Mouse (Mus musculus) heart, postnatal 25 days (tissue): ENCODE data around the gene Fam166a. TPM values are rescaled to one million over a fixed set of nuclear protein-coding genes. Genes with fewer than 3 reads are reported as not detected.
A peak's percentile ranks its signal among the peaks of the same experiment; 100 is the strongest.

Experiments
- DNase-seq: peaks from one replicate; pipeline ENCODE4 v3.0.0; 2022; ENCODE audit warnings: low spot score
- intact Hi-C: fragments of 180-260 bp; cut with DNase I; formaldehyde crosslinking; loops from one replicate; pipeline ENCODE4 v1.15.1; 2025
- total RNA-seq, 2 experiments: library from RNA; stranded (reverse); gene quantifications; 2 replicates each; pipeline ENCODE4 v1.2.3; 2021

The Fam166a gene
- total RNA-seq: not detected

DNA sequence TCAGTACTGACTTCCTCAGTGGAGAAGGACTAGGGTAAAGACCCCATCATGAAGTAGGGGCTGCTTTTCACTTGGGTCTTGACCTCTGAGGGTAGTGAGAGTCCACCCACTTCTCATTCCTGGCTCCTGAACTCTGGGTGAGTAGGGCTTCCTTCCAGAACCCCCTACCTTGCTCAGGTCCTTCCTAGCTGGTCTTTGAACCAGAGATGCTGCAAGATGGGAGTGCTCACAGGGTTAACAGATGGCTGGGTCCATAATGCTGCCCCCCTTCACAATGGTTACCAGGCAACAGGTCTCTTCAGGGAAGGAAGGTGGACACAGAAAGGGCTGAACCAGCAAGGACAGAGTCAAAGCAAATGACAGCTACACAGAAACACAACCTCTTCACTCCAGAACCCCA, at the start of gene Fam166a:
Fam166a (plus strand) TSS at position 301 of the 400 bp plus-strand sequence.
- intact Hi-C loops: no loop called here
- DNase-seq: no peak

GRCm38 (mm10) chr2:25169778-25170177, 48.8 kb upstream of the Fam166a start:
- intact Hi-C loops: no loop called here
- no peak for DNase-seq

- DNase-seq: no peak
- intact Hi-C loops: no loop called here
Observed at GRCm38 (mm10) chr2:25170326-25171100, 48.0 kb upstream of the Fam166a start.

DNA sequence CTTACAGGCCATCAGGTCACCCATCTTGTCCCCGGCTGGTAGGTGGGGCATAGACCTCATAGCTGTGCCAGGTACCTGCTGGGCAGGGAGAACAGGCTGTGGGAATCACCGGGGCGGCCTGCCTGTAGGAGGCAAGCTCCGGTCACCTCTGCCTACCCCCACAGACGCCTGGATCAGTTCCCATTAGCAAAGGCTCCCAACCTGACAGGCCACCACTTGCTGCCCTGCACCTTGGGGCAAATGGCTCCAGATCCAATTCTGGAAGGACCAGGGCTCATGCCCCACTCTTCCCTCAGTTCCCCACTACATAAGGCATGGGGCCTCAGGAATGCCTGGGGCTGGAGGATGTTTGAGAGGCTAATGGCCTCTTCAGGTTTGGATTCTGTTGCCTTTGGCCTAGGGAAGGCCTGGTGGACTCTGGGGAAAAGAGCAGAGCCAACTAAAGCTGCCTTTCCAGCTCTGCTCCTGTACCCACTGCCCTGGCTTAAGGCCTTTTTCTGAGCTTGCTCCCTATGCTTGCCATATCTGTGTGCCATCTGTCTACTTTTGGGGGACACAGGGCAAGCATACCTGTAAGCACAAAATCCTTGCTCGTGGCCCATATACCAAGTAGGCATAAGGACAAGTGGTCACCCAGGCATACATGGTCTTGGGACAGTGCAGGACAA, 47.3 kb upstream of the Fam166a start:
- intact Hi-C loops: no loop called here
- no peak for DNase-seq

GRCm38 (mm10) chr2:25171769-25172153, 46.8 kb upstream of the Fam166a start:
- intact Hi-C loops: no loop called here
- no peak for DNase-seq

DNA sequence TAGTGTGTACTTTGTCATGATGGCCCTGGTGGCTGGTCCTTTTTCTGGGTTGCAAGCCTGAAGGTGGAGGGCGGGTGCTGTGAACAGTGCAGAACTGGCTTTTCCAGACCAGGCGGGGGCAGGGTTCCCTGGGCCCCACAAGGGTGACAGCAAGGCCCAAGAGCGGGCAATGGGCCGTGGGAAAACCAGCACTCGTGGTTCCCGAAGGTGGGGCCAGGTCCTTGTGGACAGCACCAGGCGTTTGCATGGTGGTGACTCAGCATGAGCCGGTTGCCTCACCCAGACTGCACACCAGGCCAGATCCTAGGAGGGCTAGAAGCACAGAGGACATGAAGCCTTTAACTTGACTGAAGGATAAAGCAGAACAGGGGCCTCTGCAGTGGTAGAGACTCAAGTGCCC, 45.9 kb upstream of the Fam166a start:
- intact Hi-C loops: no loop called here
- no peak for DNase-seq

DNA sequence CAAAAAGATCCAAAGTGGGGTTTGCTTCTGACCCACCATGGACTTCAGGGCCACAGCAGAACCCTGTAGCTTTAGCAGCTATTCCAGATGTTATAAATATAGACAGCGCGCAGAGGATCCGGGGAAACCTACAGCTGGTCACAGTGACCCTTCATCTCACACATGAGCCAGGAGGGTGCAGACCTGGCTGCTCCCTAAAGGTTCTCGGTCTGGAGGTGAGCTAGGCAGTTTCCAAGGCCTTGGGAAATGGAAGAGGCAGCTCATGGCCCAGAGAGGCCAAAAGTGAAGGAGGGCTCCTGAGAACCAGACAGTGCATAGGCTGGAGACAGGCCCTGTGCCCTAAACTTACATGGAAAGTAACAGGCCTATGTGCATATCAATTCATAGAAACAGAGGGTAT, 44.7 kb upstream of the Fam166a start:
- intact Hi-C loops: no loop called here
- no peak for DNase-seq

DNA sequence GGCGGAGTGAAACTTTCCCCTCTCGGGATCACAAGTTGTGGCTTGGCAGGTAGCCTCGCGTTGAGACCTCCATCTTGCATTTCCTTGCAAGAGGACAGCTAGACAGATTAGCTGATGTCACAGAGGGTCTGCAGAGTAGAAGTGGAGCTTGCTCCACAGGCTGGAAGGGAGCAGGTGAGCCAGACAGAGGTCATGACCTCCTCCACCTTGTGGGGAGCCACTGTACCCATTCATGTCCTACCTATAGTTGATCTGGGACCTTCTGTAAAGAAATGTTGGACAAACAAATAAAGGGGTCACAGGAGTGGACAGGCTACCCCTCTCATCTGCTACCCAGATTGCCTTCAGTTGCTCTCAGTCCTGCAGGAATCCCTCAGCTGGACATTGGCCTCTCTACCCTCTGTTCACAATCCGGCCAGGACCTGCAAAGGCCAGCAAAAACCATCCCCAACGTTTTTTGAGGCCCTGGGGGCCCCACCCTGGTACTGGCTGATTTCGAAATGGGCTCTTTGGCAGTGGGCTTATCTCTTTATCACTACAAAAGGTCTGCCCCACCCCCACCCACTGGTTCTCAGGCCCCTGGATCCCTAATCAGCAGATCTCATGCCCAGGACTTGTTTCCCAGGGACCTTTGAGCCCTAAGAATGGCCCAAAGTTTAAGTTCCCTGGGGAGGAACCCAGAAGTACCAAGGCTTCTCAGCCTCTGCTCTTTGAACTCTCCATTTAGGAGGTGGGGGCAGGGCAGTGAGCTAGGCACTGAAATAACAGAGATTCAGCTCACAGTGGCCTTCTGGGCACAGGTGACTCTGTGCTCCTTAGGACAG, 43.5 kb upstream of the Fam166a start:
- no peak for DNase-seq
- intact Hi-C loops: no loop called here

DNA sequence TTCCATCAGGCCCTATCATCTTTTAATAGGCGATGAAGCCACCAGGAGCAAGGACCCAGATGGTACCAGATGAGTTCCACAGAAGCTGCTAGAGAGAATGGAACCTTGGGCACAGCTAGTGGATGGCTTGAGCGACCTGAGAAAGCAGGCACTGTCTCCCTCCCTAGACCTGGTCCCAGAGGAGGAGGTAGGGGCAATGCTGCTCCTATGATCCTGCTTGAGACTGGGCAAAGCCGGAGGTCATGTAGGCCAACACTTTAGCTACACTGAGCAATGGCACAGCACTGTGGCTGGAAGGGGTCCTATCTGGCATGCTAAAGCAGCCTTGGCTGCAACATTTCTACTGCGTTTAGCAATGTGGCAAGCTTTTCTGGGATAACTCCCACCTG, 42.9 kb upstream of the Fam166a start:
- intact Hi-C loops: loop anchor here (2.0 kb wide), 1 partner anchor 13 kb away; no protein-coding TSS in a partner anchor
- DNase-seq: no peak

GRCm38 (mm10) chr2:25176573-25176972, 42.0 kb upstream of the Fam166a start:
- DNase-seq: no peak
- intact Hi-C loops: loop anchor here (2.0 kb wide), 1 partner anchor 14 kb away; no protein-coding TSS in a partner anchor

DNA sequence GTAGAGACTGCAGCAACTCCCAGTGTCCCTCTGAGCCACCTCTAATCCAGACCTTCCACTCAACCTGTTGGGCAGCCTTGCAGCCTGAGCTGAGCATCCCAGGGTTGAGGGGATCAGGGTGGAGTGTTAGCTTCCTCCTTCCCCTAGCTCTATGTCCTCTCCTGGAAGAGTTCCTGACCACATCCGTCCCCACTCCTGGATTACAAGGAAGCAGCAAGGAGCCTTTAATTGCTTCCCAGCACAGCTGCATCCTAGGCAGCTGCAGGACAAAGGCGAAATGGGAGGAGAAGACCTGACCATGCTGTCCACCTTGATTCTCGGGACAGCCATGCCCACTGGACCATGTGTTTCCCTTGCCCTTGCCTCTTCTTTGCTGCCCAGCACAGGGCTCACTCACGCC, 41.5 kb upstream of the Fam166a start:
- intact Hi-C loops: loop anchor here (2.0 kb wide), 1 partner anchor 14 kb away; no protein-coding TSS in a partner anchor
- no peak for DNase-seq

DNA sequence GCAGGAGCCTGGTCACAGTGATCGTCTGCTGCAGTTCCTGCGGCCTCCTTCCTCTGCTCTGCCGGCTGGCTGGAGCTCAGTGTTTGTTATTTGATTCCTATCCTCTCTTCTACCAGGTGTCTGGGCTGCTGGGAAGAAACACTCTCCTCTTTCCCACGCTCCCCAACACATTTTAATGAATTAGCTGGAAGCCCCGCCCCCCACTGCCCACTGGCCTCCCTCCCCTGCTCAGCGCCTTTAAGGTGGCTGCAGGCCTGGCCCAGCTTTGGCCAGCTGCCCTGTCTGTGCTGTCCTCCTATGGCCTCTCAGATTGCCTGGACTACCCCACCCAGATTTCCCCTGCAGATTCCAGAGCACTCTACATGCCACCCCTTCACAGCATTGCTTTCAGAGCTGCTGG, 40.9 kb upstream of the Fam166a start:
- DNase-seq: no peak
- intact Hi-C loops: loop anchor here (2.0 kb wide), 1 partner anchor 15 kb away; no protein-coding TSS in a partner anchor

- no peak for DNase-seq
- intact Hi-C loops: no loop called here
Observed at GRCm38 (mm10) chr2:25178285-25178972, 40.1 kb upstream of the Fam166a start.

GRCm38 (mm10) chr2:25179566-25180217, 38.9 kb upstream of the Fam166a start:
- no peak for DNase-seq
- intact Hi-C loops: loop anchor here (5.0 to 10.0 kb wide), 2 partner anchors 37 to 215 kb away; partner anchors contain the start of gene Dph7

- intact Hi-C loops: loop anchor here (5.0 to 10.0 kb wide), 2 partner anchors 38 to 216 kb away; partner anchors contain the start of gene Dph7
- DNase-seq: peak; percentile 90
Observed at GRCm38 (mm10) chr2:25180478-25180903, 38.1 kb upstream of the Fam166a start, which contains the start of gene Nrarp. Gene Nrarp, plus strand, starts transcription at chr2:25180758.

- intact Hi-C loops: loop anchor here (5.0 to 10.0 kb wide), 2 partner anchors 39 to 216 kb away; partner anchors contain the start of gene Dph7
- no peak for DNase-seq
Observed at GRCm38 (mm10) chr2:25180973-25181890, 37.3 kb upstream of the Fam166a start.

GRCm38 (mm10) chr2:25181891-25182397, 36.6 kb upstream of the Fam166a start:
- intact Hi-C loops: loop anchor here (5.0 to 10.0 kb wide), 2 partner anchors 40 to 217 kb away; partner anchors contain the start of gene Dph7
- no peak for DNase-seq

DNA sequence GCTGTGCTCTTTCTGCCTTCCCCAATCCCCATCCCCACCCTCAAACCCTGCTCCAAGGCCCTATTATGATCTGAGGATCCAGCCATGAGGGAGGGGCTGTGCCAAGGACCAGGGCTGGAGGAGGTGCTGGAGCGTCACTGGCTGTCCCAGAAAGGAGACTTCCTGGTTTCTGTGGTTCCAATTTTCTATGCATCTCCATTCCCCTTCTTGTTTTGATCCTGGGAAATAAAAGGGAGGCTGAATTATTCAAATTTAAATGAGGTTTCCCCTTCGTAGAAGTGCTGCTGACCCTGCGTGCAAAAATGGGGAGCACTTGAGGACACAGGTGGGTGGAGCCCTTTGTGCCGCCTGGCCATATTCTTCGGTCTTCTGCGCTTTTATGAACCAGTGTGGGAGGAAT, 35.9 kb upstream of the Fam166a start:
- no peak for DNase-seq
- intact Hi-C loops: loop anchor here (5.0 to 10.0 kb wide), 2 partner anchors 40 to 218 kb away; partner anchors contain the start of gene Dph7
